Mouse (Mus musculus) intestine, postnatal 0 days (tissue): ENCODE results near the gene Ccn2. TPM values are rescaled to one million over a fixed set of nuclear protein-coding genes. Genes with fewer than 3 reads are reported as not detected.

ENCODE experiments used
- ATAC-seq: fragments of 200-750 bp; cut with Nextera tagmentation; 2 replicates; pipeline ENCODE4 v1.8.0; 2017; ENCODE audit warnings: mild to moderate bottlenecking, moderate TSS enrichment, moderate library complexity
- H3K27ac ChIP-seq: fragments of 300-500 bp; sonication (generic); 2 replicates; pipeline ENCODE4 v1.5.1; 2014; ENCODE audit warnings: mild to moderate bottlenecking, low read depth, low read length, moderate library complexity
- H3K27me3 ChIP-seq: fragments of 300-500 bp; sonication (generic); replicated peaks from 2 replicates; pipeline ENCODE4 v1.6.1; 2014; ENCODE audit warnings: low read length, mixed read lengths; ENCODE audit not compliant: control insufficient read depth, insufficient read depth
- H3K36me3 ChIP-seq: fragments of 300-500 bp; sonication (generic); 2 replicates; pipeline ENCODE4 v1.6.1; 2014; ENCODE audit warnings: mild to moderate bottlenecking, moderate library complexity; ENCODE audit not compliant: control insufficient read depth, insufficient read depth
- H3K4me1 ChIP-seq: fragments of 300-500 bp; sonication (generic); replicated peaks from 2 replicates; pipeline ENCODE4 v1.6.1; 2014; ENCODE audit warnings: antibody characterized with exemption, low read length, mixed read lengths; ENCODE audit not compliant: control insufficient read depth, insufficient read depth
- H3K4me2 ChIP-seq: fragments of 300-500 bp; sonication (generic); replicated peaks from 2 replicates; pipeline ENCODE4 v1.6.1; 2014; ENCODE audit warnings: low read depth, mild to moderate bottlenecking, moderate library complexity
- H3K4me3 ChIP-seq: fragments of 300-500 bp; sonication (generic); 2 replicates; pipeline ENCODE4 v1.5.1; 2014; ENCODE audit warnings: low read depth, low read length
- H3K9ac ChIP-seq: fragments of 300-500 bp; sonication (generic); 2 replicates; pipeline ENCODE4 v1.6.1; 2014; ENCODE audit warnings: mild to moderate bottlenecking, low read depth, low read length
- H3K9me3 ChIP-seq: fragments of 300-500 bp; sonication (generic); 2 replicates; pipeline ENCODE4 v1.6.1; 2016; ENCODE audit warnings: mixed run types; ENCODE audit not compliant: control insufficient read depth
- CTCF ChIP-seq: sonication (generic); IDR thresholded peaks from 2 replicates; pipeline ENCODE4 v1.5.1; 2016; ENCODE audit warnings: low read depth, mild to moderate bottlenecking, control low read depth, antibody characterized with exemption, moderate library complexity
- WGBS: fragments of 180-500 bp; shearing (Covaris S2); extraction: QIAGEN DNeasy Blood & Tissue Kit; methylation state at CpG from one replicate; pipeline ENCODE4 v1.1.7; 2014; 5-methylcytosine and 5-hydroxymethylcytosine counted together
- polyA plus RNA-seq: library from polyadenylated mRNA; unstranded; fragments of >200 nt; fragmentation: Nextera tagmentation; extraction: Ambion mirVana; gene quantifications from 2 replicates; pipeline ENCODE4 v1.2.1, GENCODE M21; 2015

The Ccn2 gene
- polyA plus RNA-seq, 1 experiment from 2014 or later = 7.8 TPM

- no peaks in the 10 kb centered on the region for H3K9me3 ChIP-seq
- no peak overlapping the region for H3K9ac ChIP-seq
- H3K4me2 ChIP-seq = no peak overlapping the region
- H3K36me3 ChIP-seq = peaks cover 9% of the 10 kb centered on the region; the same call in 1 of the 2 replicates
- TF ChIP-seq CTCF = no peak
- WGBS = 74% methylated on average over 14 of the region's 14 CpGs
- H3K27me3 ChIP-seq = no peaks in the 10 kb centered on the region
- H3K27ac ChIP-seq = no peak overlapping the region
- H3K4me3 ChIP-seq = no peak overlapping the region
- ATAC-seq = no peak
- H3K4me1 ChIP-seq = 0 out of 2 replicates have a peak, but pooled peaks cover 8% of the 10 kb centered on the region
Observed at GRCm38 (mm10) chr10:24641416-24642140, 46.3 kb downstream of the Ccn2 start.

- no peak for ATAC-seq
- Histone ChIP-seq H3K9me3 (no peaks in the 10 kb centered on the region), H3K4me2 (no peak overlapping the region), H3K4me3 (no peak overlapping the region), H3K27ac (no peak overlapping the region), H3K9ac (no peak overlapping the region), H3K4me1 (0 out of 2 replicates have a peak, but pooled peaks cover 8% of the 10 kb centered on the region), H3K27me3 (no peaks in the 10 kb centered on the region), H3K36me3 (peaks cover 17% of the 10 kb centered on the region; the same call in 1 of the 2 replicates)
- WGBS = 82% methylated on average over 11 of the region's 11 CpGs
- no peak for TF ChIP-seq CTCF
Observed at GRCm38 (mm10) chr10:24642796-24643580, 47.7 kb downstream of the Ccn2 start.

- no peak overlapping the region for H3K27ac ChIP-seq
- H3K36me3 ChIP-seq = peaks cover 17% of the 10 kb centered on the region; the same call in 1 of the 2 replicates
- WGBS = 70% methylated on average over 8 of the region's 8 CpGs
- no peaks in the 10 kb centered on the region for H3K27me3 ChIP-seq
- H3K4me1 ChIP-seq = no peaks in the 10 kb centered on the region
- H3K4me3 ChIP-seq = no peak overlapping the region
- H3K4me2 ChIP-seq = no peak overlapping the region
- ATAC-seq = no peak
- no peak overlapping the region for H3K9ac ChIP-seq
- no peak for TF ChIP-seq CTCF
- no peaks in the 10 kb centered on the region for H3K9me3 ChIP-seq
Observed at GRCm38 (mm10) chr10:24645169-24645568, 49.9 kb downstream of the Ccn2 start.

Other genes starting within 250 kb of the Ccn2 start
- 14.1 and 14.7 TPM in 2 replicates for gene Enpp1, start 116.7 kb downstream of the Ccn2 start, polyA plus RNA-seq
- gene Enpp3, start 247.4 kb downstream of the Ccn2 start, polyA plus RNA-seq = 151 and 152 TPM in 2 replicates